Mouse (Mus musculus): Measurements from ENCODE around the gene Klhl29. TPM values are rescaled to one million over a fixed set of nuclear protein-coding genes. Genes with fewer than 3 reads are reported as not detected.

Gene Klhl29
- total RNA-seq, 4 experiments from 2014 or later = 17.1 to 26.7 (median 20.1) TPM

DNA sequence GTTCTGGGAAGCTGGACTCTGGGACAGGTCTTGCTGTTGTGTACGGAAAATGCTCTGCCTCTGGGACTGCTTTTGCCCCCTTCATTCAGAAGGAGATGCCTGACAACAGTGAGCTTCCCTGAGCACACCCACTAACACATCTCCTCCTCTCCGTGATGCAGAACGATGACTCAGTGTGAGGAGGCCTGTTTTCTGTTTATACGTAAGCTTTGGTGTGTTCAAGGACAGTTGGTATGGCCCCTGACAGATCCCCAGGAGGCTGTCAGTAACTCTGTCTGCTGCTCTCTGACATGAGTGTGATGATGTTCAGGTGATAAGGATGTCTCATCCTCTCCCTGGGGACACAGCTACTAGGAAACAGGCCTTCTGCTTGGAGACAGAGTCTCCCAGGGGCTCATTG lies 193.3 kb downstream of the Klhl29 start:
- peak; percentile 57 for DNase-seq

DNA sequence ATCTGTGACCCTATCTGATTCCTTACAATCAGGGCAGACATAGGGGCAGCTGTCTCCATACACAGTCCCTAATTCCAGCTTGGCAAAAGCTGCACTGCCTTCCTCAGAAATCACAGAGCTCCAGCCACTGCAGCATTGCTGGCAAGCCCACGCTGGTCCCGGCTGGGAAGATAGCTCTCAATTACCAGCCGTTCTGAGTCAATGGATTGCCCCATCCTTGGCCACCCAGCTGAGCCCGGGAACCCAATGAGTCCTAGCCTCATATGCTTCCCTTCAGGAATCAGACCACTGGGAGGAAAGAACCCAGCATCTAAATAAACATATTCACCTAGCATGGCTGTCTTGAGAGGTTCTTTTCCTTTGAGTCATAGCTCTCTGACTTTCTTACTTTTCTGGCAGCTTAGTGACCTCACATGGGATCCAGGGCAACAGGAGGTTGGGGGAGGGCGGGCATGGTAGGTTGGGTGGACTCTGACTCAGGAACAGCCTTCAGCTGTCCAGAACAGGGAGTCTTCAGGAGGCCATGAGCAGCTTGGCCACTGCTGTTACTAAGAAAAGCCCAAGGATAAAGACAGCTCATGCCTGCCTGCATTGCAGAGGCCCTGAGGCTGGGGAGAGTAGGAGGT lies 198.7 kb downstream of the Klhl29 start:
- DNase-seq = peak; percentile 89

DNA sequence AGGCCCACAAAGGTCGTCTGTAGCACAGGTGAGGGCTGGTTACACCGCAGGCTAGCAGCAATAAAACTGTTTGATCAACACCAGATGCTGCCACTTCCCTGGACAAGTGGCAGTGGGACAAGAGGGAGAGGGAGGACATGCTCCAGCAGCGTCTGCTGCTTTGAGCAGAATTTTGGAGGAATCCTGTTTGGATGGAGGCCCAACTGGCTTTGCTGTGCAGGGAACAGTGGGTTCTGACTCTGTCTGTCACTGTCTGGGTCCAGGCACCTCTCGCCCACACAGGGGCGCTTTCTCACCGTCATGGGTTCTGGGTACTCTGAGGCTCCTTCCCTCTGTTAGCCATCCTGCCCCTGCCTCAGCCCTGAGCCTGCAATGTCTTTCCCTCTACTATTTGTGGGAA lies 209.3 kb downstream of the Klhl29 start:
- DNase-seq = no peak

DNA sequence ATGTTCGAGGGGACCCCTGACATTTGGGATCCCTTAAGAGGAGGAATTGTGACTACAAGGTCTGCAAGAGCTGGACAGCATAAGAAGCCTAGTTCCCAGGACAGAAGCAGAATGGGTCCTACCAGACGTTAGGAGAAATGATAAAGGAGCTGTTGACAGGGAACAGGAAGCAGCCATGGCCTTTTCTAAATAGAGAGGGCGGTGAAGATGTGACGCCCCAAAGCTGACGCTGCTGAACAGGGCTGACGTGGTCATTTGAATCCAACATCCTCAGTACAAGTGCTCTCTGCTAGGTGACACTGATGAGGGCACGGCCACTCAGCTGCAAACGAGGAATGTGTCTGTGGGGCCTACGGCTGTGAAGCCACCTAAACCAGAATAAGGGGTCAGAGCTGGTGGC lies 210.1 kb downstream of the Klhl29 start:
- no peak for DNase-seq

DNA sequence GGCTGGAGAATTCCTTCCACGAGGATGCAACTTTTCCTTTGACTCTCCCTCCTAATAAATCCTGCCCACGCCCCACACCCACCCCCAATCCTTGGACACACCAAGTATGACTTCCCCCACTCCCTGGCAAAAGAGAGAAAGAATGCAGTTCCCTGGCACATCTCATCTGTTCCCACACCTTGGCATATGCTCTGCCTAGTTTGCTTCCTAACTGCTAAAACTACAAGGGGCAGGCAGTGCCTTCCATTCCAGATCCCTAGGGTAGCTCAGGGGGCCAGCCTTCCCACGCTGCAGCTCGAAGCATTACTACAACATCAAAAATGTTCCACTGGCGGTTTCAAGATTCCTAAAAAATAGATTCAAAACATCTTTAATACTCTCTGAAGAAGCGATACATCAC lies 212.8 kb downstream of the Klhl29 start:
- no peak for DNase-seq

DNA sequence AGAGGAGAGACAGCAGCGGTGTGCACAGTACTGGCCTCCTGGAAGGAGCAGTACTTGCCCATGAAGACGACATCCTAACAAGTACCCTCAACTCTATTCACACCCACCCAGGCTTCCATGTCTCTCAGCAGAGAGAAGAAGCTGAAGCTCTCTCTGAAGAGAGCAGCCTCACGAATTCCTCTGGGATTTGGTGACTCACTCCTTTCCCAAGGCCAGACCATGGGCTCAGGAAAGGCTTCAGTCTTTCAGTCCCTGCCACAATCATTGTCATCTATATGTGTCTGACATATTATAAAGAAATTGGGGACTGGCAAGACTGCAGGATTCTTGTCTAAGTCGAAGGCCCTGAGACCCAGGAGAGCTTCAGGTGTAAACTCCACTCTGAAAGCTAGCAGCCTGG lies 213.9 kb downstream of the Klhl29 start:
- no peak for DNase-seq

DNA sequence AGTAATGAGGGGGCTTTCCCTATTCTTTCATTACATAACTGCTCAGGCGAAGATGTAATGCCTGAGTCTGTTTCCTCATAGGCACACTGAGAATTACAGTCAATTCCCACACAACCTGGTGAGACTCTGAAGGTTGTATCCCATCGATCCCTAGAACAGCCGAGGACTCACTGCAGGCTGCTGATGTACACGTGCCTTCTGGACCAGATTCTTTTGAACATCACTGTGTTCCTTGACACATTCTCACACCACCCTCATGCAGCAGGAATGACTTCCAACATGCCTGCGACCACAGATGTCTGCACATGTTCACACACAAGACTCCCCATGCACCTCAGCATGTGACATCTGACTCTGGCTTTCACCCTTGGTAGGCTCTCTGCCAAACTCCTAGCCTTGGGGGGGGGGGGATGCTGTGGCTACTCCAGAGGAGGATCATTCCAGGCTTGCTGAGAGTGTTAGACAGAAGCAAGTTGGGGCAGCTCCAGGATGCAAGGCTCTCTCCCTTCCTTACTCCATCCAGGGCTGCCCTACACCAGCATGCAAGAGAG lies 217.5 kb downstream of the Klhl29 start:
- no peak for DNase-seq

DNA sequence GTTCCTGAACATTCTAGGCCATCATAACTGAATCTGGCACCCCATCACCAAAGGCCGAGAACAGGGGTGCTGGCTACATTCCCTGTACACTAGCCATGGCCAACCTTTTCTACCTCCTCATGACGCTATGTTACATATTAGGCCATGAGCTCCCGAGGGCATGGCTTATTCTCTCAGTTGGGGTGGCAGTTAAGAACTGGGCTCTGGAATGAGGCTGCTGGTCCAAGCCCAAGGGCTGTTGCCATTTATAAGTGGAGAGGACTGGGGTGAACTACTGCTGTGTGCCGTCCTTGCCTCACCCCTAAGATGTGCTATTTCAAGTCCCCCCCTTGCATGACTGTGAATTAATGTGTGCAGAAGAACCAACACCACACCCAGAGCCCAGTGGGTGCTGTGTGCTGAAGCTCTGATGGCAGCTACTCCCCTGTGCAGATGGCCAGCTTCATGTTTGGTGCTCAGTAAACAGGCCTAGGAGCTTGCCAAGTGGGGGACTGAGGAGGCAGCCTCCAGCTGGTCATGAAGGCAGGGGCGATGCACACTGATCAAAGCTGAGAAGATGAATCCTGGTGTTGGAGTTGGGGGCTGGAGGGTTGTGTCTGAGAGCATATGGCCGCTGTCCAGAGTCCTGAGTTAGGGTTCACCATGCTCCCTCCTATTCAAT lies 218.3 kb downstream of the Klhl29 start:
- DNase-seq = no peak

DNA sequence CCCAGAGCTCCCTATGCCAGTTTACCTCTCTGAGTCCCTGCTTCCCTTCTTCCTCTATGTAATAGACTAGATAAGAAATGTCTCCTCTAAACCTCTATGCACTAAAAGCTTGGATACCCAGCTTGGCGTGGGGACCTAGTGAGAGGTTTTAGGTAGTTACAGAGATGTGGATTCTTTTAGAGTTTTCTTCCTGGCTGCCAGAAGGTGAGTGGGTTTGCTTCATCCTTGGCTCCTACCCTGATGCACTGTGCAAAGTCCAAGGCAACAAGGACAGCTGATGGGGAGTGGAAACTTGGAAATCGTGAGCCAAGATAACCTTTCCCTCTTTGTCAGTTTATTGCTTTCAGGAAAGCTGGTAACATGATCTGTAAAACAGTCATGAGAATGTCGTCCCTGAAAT lies 220.3 kb downstream of the Klhl29 start:
- DNase-seq = no peak

DNA sequence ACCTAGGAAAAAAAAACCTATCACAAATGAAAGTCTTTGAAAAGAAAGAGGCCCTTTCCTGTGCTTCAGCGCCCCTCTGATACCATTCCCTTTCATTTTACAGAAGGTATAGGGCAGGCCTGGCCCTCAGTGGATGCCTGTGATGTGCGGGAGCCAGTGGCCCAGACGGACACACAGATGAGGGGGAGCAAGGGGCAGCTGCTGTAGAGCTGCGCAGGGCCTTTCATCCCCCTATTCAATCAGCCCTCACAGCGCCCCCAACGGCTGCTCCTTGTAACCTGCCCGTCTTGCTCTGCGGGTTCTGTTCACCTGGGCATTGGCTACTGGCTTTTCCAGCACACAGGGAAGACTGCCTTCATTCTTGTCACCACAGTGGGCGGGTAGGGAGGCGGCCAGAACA lies 223.6 kb downstream of the Klhl29 start:
- no peak for DNase-seq

DNA sequence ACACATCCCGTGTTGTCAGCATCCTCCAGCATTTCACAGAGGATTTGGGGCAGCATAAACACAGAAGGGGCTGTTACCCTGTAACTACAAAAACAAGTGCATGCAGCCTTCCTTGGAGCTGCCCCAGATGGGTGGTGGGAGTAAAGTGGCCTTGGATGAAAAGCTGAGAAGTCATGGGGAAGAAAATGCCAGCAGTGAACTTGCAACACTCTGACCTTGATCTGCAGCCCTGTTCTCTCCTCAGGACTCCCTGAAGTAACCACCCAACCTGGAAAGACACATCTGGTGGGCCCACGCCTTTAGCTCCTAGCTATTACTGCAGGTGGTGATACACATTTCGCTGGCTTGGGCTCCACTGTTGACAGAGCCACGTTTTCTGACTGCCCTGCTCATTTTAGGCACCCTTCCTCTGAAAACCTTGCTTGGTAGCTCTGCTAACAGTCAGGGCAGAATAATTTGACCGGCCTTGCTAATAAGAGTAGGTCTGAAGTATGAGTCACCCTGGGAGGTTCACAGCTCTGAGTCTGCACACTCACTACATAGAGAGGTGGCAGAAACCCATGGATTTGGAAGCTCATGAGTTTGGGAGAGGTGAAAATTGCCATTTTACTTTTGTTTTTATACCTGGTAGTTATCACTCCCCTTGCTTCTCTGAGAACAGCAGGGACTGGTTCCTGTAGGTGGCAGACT lies 228.0 kb downstream of the Klhl29 start:
- peak; percentile 53 for DNase-seq

DNA sequence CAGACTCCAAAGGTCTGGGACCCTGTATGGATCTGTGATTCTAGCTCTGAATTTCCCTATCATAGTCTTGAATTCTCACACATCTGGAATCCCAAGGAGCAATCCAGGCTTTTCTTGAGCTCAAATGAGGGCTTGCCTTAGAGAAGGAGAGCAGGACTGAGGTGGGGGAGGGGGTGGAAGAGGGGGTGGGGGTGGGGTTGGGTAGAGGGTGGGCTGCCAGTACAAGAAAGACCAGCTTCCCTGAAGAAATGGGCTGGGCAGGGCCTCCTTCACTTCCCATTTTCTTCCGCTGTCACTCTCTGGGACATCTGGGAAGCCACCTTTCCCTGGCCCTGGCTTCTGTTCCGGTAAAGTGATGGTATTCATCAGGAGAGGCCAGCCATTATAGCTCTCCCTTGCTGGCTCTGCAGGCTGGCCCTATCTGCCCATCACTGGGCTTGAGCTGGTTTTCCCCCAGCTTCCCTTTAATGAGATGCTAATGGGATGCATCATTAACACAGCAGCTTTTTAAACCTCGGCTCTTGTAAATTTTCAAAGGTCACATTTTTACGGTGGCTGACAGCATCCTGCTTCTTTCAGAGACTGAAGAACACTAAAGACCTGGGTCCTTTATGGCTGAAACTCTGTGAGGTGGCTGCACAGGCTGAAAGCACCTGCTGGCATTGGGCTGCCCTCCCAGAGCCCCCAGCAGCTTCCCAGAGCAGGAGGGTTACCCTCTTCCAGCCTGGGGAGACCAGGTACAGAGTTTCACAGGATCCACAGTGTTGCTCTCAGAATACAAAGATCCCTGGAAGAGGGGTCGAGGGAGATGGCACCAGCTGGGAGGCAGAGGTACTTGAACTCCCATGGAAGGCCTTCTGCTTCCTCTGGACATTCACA lies 231.3 kb downstream of the Klhl29 start:
- DNase-seq = no peak

DNA sequence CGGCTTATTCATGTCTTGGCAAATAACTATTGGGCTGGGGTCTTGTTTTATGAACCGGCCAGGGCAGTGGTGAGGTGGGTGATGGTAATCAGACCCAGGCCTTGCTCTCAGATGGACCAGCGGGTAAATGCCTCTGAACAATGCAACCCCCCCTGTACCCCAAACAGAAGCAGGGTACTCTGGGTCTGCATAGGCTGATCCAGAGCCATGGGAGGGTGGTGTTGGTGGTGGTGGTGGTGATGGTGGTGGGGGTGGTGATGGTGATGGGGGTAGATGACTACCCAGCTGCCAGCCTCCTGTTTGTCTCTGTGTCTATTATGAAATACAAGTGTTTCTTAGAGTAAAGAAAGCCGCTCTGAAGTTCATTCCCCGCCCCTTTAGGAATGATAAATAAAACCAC lies 232.3 kb downstream of the Klhl29 start:
- no peak for DNase-seq

DNA sequence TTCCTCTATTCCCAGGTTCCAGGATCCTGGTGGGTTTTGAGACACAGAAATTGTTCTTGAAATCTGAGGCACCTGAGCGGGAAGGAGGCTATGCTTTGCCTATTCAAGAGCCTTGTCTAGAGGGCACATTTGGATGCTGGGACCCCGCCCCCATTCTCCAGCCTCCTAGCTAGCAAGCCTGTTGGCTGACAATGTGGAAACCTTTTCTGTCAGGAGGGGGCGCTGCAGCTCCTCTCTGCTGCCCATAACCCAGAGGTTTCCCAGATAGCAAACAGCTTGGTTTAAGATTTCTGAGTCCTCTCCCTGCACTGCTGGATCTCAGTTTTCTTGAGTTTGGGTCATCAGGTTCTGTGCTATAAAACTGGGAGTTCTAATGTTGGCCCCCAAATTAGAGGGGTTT lies 232.7 kb downstream of the Klhl29 start:
- peak; percentile 74 for DNase-seq

DNA sequence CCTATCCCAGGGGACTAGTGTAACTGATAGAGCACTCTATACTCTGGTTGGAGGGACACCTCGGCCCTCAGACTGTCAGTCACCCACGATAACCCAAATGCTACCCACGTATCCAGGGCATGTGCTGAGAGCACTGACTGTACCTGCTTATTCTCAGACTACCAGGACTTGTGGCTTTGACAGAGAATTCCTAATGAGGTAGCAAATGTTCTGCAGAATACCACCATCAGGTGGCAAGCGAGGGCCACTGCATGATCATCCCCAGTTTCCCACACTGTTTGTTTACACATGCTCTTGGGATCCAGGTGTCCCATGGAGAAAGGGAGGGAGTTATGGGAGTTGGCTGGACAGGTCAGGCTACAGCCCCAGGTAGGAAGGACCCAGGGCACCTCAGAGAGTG lies 234.4 kb downstream of the Klhl29 start:
- no peak for DNase-seq

DNA sequence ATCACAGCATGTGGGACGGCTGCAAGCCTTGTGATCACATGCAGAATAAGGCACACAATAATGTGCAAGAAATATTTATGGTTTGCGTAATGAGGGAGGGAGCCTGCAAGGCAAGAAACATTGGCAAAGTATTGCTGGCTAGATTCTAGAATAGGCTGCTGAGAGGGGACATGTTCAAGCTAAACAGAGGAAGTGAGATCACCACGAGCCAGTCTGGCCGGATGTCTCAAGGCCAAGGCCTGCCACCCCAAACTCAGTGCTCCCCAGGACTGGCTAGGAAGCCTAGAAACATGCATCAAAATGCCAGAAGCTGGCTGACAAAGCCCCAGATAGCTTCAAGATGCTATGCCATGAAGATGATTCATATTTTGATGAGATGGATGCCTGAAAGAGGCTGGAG lies 236.2 kb downstream of the Klhl29 start:
- no peak for DNase-seq

DNA sequence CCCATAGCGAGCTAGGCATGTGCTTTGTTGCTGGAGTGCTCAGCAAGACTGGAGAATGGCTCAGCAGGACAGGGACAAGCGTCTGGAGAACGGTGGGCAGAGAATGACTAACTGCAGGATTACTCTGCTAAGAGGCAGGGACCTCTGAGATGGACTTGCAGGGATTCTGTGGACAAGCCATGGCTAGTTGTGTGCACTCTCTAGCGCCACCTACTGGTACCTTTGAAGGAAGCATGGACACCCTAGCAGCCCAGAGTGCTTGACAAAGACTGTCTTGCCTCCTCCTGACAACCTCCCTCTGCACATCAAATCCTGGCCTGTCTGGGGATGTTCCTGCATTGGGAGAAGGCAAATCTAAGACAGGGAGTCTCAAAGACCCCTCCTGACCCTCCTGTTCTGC lies 239.2 kb downstream of the Klhl29 start:
- DNase-seq = peak; percentile 26

DNA sequence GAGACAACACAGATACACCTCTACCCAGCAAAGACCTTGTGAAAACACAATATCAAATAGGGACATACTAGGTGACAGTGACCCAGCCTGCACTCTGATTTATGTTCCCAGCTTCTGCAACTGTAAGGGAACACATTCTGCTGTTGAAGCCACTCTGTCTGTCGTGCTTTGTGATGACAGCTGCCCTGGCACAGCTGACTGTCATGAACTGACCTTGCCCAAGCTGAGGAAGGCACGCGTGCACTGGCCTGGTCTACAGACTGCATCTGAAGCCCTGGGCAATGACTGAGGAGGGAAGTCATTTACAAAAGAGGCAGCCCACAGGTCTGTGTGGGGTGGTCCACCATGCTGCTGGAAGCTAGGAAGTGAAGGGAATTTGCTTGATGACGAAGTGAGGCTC lies 246.3 kb downstream of the Klhl29 start:
- no peak for DNase-seq

DNA sequence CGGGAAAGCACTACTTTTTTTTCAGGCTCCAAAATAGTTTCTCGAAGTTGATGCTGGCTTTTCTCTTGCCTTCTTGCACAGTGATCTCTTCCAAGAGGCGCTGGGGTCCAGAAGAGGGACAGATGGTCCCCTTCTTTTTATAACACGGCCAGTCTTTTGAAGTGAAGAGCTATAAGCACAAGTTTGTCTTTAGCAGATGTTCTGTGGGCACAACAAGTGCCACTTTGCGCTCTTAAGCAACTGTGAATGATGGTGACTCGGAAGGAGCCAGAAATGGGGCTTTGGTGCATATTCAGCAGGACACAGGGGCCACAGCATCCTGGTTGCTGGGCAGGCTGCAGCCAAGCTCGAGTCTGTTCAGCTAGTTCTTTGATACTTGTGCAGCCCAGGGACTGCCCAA lies 249.6 kb downstream of the Klhl29 start:
- no peak for DNase-seq

DNA sequence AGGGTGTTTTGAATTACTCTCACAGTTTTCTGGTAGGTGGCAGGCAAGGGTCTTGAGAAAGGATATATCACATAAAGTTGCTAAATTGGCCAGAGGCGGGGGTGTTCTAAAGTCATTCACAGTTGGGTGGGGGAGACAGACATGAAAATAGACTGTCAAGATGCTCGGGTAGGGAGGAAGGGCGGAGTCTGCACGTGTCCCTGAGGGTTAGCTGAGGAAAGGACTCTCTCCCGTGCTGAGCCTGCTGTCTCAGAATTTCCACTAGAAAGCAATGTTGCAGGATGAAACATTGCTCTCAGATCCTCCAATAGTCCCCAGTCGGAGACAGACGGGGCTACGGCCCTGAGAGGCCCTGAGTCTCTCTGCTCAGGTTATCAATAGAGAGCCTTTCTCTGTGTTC lies 252.5 kb downstream of the Klhl29 start:
- no peak for DNase-seq

DNA sequence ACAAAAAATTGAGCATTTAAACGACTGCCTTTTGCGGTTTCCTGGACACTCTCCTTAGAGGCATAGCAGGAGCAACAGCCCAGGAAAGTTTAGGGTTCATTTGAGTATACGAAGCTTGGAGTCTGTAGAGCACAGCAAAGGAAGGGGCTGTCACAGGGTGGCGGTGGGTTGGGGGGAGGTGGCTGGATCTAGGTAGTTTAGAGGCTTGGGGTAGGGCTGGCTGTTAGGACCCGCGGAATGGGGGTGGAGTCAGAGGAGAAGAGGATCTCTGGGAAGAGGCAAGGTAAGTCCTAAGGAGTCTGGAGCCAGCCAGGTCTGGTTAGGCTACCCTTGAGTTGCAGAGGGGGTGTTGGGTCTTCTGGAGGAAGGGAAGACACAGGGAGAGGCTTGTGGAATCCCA lies 255.2 kb downstream of the Klhl29 start:
- DNase-seq = no peak

DNA sequence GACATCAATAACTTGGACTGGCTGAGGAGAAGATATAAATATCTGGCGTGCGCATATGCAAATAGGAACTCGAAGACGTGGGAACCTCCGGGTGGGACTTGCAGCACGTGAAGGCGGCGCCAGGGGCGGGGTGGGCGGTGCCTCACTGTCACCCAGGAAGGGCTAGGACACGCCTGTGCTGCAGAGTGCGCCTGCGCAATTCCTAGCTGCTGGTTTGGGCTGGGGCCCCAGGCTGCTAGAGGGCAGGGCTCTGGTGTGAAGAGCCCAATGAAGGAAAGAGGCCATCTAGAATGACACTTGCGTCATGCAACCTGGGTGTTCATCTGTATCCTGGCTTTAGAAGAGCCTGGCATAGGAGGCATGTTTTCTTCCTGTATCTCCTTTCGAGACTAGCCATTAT lies 255.8 kb downstream of the Klhl29 start:
- DNase-seq = peak; percentile 86

DNA sequence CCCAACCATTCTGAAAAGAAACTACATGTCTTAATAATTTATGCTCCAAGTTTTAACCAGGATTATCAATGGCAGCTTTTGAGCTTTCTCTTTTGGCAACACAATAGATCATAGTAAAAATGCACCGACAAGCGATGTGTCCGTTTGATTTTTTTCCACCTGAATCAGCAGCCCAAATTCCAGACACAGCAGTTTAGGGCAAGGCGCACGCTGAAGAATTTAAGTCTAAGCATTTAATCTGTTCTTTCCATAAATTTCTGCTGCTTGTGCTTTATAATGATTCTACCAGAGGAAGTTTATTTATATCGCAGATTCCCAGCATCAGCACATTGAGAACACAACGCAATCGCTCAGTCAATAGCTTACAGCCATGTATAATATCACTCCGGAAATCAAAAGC lies 256.2 kb downstream of the Klhl29 start:
- DNase-seq = no peak

Measured in adrenal gland, adult 8-10 months (tissue).